Mouse (Mus musculus) kidney, postnatal 14 days (tissue): ENCODE measurements around the gene Hlf.

Experiments
- DNase-seq: peaks from one replicate; pipeline ENCODE4 v3.0.0; 2022; ENCODE audit warnings: mixed read lengths

Gene Hlf

GRCm38 (mm10) chr11:90370367-90370766, 20.3 kb downstream of the Hlf start:
- no peak for DNase-seq

- peak; percentile 95 for DNase-seq
Measured at GRCm38 (mm10) chr11:90369605-90370004, 21.1 kb downstream of the Hlf start.

- DNase-seq = peak; percentile 58
Measured at GRCm38 (mm10) chr11:90369115-90369514, 21.6 kb downstream of the Hlf start.

- DNase-seq = peak; percentile 49
Measured at GRCm38 (mm10) chr11:90367894-90368860, 22.5 kb downstream of the Hlf start.

GRCm38 (mm10) chr11:90364865-90365264, 25.8 kb downstream of the Hlf start:
- DNase-seq = no peak

- DNase-seq = peak; percentile 76
Measured at GRCm38 (mm10) chr11:90363821-90364497, 26.7 kb downstream of the Hlf start.

GRCm38 (mm10) chr11:90363406-90363805, 27.3 kb downstream of the Hlf start:
- DNase-seq = peak; percentile 66

GRCm38 (mm10) chr11:90360536-90360935, 30.2 kb downstream of the Hlf start:
- no peak for DNase-seq

GRCm38 (mm10) chr11:90358063-90358462, 32.6 kb downstream of the Hlf start:
- DNase-seq = peak; percentile 83

GRCm38 (mm10) chr11:90357371-90357770, 33.3 kb downstream of the Hlf start:
- DNase-seq = no peak

GRCm38 (mm10) chr11:90356495-90357304, 34.0 kb downstream of the Hlf start:
- peak; percentile 66 for DNase-seq

GRCm38 (mm10) chr11:90356036-90356435, 34.7 kb downstream of the Hlf start:
- DNase-seq = no peak

GRCm38 (mm10) chr11:90355270-90355681, 35.4 kb downstream of the Hlf start:
- DNase-seq = peak; percentile 92

- no peak for DNase-seq
Measured at GRCm38 (mm10) chr11:90352696-90353095, 38.0 kb downstream of the Hlf start.

GRCm38 (mm10) chr11:90350153-90350512, 40.6 kb downstream of the Hlf start:
- DNase-seq = no peak

- no peak for DNase-seq
Measured at GRCm38 (mm10) chr11:90349486-90350152, 41.1 kb downstream of the Hlf start.

- DNase-seq = no peak
Measured at GRCm38 (mm10) chr11:90347667-90348459, 42.8 kb downstream of the Hlf start.

GRCm38 (mm10) chr11:90345746-90346145, 44.9 kb downstream of the Hlf start:
- no peak for DNase-seq

GRCm38 (mm10) chr11:90342858-90343257, 47.8 kb downstream of the Hlf start:
- no peak for DNase-seq

GRCm38 (mm10) chr11:90342267-90342666, 48.4 kb downstream of the Hlf start:
- DNase-seq = peak; percentile 75

GRCm38 (mm10) chr11:90340836-90341235, 49.9 kb downstream of the Hlf start:
- DNase-seq = no peak

GRCm38 (mm10) chr11:90334816-90335215, 55.9 kb downstream of the Hlf start:
- peak; percentile 23 for DNase-seq
